Mouse (Mus musculus): Measurements from ENCODE around the gene Amt. TPM values are rescaled to one million over a fixed set of nuclear protein-coding genes. Genes with fewer than 3 reads are reported as not detected.
"Not testable (repeated sequence)": the region's sequence is repeated elsewhere in the genome, so short reads cannot be mapped to it uniquely, and the experiment has no call there.

The Amt gene
- polyA plus RNA-seq, 1 experiment = 67.8 TPM

GRCm38 (mm10) chr9:108266261-108266935, 30.3 kb upstream of the Amt start:
- no peak for DNase-seq (ENCODE audit: low read depth)
- TF ChIP-seq CTCF (IDR thresholded peaks at IDR 0.05; ENCODE audit: borderline replicate concordance, extremely low read depth, insufficient read depth, insufficient read length) = no peak
- TF ChIP-seq POLR2A (IDR thresholded peaks at IDR 0.05; ENCODE audit: borderline replicate concordance, extremely low read depth, insufficient read depth, insufficient read length, poor library complexity, severe bottlenecking) = no peak

DNA sequence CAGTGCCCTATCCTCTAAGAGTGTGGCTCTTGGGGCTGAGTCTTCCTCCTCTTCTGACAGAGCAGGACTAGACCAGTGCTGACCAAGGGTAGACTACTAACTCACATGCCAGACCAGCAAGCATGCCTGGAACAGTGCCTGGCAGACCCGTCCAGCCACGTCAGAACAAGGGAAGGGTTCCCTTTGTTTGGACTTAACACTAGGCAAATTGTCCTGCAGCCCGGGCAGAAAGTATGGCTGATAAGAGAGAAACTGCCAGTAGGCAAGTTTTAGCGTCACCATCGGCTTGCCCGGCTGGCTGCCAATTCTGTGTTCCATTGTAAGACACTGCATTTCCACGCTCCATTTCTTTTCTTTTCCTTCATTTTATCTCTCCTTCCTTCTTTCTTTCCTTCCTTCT, 29.0 kb upstream of the Amt start:
- no peak for DNase-seq (ENCODE audit: low read depth)
- TF ChIP-seq POLR2A (IDR thresholded peaks at IDR 0.05; ENCODE audit: borderline replicate concordance, extremely low read depth, insufficient read depth, insufficient read length, poor library complexity, severe bottlenecking) = no peak
- no peak for TF ChIP-seq CTCF (IDR thresholded peaks at IDR 0.05; ENCODE audit: borderline replicate concordance, extremely low read depth, insufficient read depth, insufficient read length)

DNA sequence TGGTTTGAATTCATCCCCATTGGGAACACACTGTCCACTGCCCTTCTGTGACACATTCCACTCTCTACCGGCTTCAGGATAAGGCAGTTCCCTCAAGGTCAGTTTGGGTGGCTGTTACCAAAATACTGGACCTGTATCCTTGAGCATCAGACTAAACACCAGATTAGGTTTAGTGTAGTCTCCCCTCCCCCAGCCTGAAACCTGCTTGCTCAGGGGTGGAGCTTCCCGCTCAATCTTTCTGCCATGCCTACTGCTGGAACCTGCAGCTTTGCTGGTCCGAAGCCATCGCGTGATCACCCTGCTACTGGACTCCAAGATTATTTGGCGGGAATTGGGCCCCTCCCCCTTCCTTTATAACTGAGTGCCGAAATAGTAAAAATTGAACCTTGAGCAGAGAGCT, 28.0 kb upstream of the Amt start:
- not testable (repeated sequence) for DNase-seq (ENCODE audit: low read depth)

- no peak for TF ChIP-seq POLR2A (IDR thresholded peaks at IDR 0.05; ENCODE audit: borderline replicate concordance, extremely low read depth, insufficient read depth, insufficient read length, poor library complexity, severe bottlenecking)
- TF ChIP-seq CTCF (IDR thresholded peaks at IDR 0.05; ENCODE audit: borderline replicate concordance, extremely low read depth, insufficient read depth, insufficient read length) = no peak
- no peak for DNase-seq (ENCODE audit: low read depth)
Measured at GRCm38 (mm10) chr9:108271941-108272340, 24.7 kb upstream of the Amt start.

DNA sequence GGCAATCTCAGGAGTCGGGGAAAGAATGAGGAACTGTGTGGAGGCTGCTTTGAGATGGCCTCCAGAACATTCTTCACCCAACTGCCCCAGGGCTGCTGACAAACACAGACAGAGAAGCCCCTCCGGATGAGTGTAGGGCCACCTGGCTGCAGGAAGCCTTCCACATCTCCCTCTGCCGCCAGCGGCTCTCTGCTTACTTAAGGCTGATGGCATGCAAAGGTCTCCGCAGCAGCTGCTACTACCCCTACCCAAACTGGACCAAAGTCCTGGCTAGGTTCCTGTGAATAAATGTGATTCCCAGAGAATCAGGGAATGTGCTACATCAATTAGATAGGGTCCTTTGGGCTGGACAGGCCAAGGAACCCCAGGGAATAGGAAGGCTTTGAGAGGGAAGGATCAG, 24.0 kb upstream of the Amt start:
- TF ChIP-seq CTCF (IDR thresholded peaks at IDR 0.05; ENCODE audit: borderline replicate concordance, extremely low read depth, insufficient read depth, insufficient read length) = no peak
- no peak for TF ChIP-seq POLR2A (IDR thresholded peaks at IDR 0.05; ENCODE audit: borderline replicate concordance, extremely low read depth, insufficient read depth, insufficient read length, poor library complexity, severe bottlenecking)
- DNase-seq (ENCODE audit: low read depth) = no peak

DNA sequence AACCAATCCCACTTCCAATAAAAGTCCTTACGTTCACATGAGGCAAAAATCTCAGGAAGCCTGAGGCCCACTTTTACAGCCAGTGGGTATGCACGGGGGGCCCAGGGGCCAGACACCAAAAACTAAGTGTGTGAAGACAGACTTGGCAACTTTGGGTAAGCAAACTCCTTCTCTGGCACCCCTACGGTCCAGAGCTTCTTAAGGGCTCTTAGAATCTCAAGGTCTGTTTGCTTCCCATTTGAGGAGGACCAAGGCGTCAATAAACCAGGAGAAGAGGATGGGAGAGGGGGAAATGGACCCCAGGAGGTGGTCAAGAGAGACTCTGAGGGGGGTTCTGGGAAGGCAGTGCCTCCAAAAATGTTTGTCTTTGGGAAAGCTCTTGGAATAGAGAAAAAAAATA, 23.2 kb upstream of the Amt start:
- no peak for TF ChIP-seq CTCF (IDR thresholded peaks at IDR 0.05; ENCODE audit: borderline replicate concordance, extremely low read depth, insufficient read depth, insufficient read length)
- TF ChIP-seq POLR2A (IDR thresholded peaks at IDR 0.05; ENCODE audit: borderline replicate concordance, extremely low read depth, insufficient read depth, insufficient read length, poor library complexity, severe bottlenecking) = no peak
- no peak for DNase-seq (ENCODE audit: low read depth)

DNA sequence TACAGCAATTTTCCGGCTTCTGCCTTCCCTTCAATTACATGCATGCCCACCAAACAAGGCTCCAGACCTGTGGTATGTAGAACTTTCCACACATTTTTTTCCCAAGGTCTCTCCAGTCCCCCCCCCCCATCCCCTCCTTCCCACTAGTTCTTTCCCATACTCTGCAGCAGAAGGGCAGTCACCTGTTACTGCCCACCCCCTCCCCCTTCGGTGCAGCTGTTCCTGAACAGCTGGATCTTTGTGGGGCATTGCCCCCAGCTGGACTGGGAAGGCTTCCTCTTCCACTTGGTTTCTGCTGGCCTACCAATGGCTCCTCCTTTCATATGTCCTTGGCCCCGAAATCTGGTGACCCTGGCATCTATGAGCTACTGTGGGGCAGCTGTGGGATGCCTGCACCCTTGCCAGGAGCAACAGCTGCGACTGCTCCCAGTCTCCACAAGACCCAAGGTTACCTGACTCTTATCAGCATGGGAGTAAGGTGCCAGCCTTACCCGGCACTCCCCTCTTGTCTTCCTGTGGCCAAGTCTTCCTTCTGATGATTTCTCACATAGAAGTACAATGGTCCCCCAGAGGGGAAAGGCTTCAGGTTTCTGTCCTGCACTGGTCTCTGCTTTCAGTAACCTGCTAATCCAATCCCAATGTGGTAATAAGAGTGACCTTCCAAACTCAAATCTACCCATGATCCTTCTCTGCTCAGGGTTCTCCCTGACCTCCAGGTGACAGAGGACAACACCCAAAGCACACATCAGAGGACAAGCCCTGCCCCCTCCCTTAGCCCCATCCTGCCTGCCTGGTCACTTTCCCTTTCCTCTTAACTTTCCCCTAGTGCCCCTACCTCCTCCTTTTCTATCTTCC, 21.9 kb upstream of the Amt start:
- TF ChIP-seq POLR2A (IDR thresholded peaks at IDR 0.05; ENCODE audit: borderline replicate concordance, extremely low read depth, insufficient read depth, insufficient read length, poor library complexity, severe bottlenecking) (no peak), CTCF (IDR thresholded peaks at IDR 0.05; ENCODE audit: borderline replicate concordance, extremely low read depth, insufficient read depth, insufficient read length) (no peak)
- no peak for DNase-seq (ENCODE audit: low read depth)

DNA sequence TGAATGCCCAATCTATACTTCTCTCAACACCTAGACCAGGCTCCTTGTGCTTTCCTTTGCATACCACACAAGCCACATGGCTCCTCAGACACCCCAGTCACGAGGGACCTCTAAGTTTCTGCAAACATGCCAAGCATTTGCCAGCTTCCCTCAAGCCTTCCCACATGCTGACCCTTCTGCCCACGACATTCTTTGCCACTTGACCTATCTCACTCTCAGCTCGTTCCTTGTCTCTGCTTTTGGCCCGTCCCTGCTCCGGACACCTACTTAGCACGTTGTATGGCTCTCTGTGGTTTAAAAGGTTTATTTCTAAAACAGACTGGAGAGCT, 21.4 kb upstream of the Amt start:
- TF ChIP-seq POLR2A (IDR thresholded peaks at IDR 0.05; ENCODE audit: borderline replicate concordance, extremely low read depth, insufficient read depth, insufficient read length, poor library complexity, severe bottlenecking) (no peak), CTCF (IDR thresholded peaks at IDR 0.05; ENCODE audit: borderline replicate concordance, extremely low read depth, insufficient read depth, insufficient read length) (no peak)

GRCm38 (mm10) chr9:108278697-108279450, 17.8 kb upstream of the Amt start:
- peak; percentile 53; the same call in 1 of the 2 replicates for TF ChIP-seq CTCF (IDR thresholded peaks at IDR 0.05; ENCODE audit: borderline replicate concordance, extremely low read depth, insufficient read depth, insufficient read length)
- no peak for TF ChIP-seq POLR2A (IDR thresholded peaks at IDR 0.05; ENCODE audit: borderline replicate concordance, extremely low read depth, insufficient read depth, insufficient read length, poor library complexity, severe bottlenecking)
- DNase-seq (ENCODE audit: low read depth) = peak; percentile 9

More for the DNA sequence above, 21.4 kb upstream of the Amt start:
- no peak for DNase-seq (ENCODE audit: low read depth)

DNA sequence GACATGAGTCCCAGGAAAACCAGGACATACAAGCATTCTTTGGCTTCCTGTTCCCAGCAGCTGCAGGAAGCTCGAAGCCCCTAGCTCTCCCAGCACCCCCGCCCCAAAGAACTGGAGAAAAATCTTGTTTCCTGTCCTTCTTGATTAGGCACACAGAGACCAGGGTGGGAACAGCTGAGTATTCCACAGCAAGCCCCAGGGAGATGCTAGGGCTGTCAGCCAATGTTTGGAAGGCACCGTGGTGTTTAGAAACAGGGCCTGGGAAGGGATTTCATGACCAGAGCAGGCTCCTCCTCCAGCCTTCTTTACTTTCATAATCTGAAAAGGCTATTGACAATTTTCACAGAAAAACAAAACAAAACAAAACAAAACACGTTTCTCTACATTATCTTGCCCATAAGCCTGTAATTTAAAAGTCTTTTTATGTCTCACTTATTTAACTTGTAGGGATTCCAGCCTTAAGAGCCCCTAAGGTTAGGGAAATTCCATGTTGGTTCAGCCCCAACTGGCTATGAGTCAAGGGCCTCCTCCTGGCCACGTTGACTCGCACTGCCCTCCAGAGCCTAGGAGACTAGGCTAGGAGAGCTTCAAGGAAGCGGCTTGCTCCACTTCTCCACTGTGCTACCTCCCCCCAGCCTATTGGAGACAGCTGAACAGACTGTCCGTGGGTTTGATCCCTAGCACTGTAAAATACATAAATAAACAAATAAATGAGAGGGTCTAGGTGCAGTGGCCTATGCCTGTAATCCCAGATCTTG, 16.4 kb upstream of the Amt start:
- DNase-seq (ENCODE audit: low read depth) = peak; percentile 50
- no peak for TF ChIP-seq POLR2A (IDR thresholded peaks at IDR 0.05; ENCODE audit: borderline replicate concordance, extremely low read depth, insufficient read depth, insufficient read length, poor library complexity, severe bottlenecking)
- TF ChIP-seq CTCF (IDR thresholded peaks at IDR 0.05; ENCODE audit: borderline replicate concordance, extremely low read depth, insufficient read depth, insufficient read length) = no peak

GRCm38 (mm10) chr9:108284410-108284809, 12.2 kb upstream of the Amt start:
- DNase-seq (ENCODE audit: low read depth) = peak; percentile 86
- TF ChIP-seq POLR2A (IDR thresholded peaks at IDR 0.05; ENCODE audit: borderline replicate concordance, extremely low read depth, insufficient read depth, insufficient read length, poor library complexity, severe bottlenecking) = no peak
- peak; percentile 73; the same call in 1 of the 2 replicates for TF ChIP-seq CTCF (IDR thresholded peaks at IDR 0.05; ENCODE audit: borderline replicate concordance, extremely low read depth, insufficient read depth, insufficient read length)

GRCm38 (mm10) chr9:108287526-108288238, 9.0 kb upstream of the Amt start:
- DNase-seq (ENCODE audit: low read depth) = not testable (repeated sequence)
